Mouse (Mus musculus) midbrain, embryonic 11.5 days (tissue): ENCODE measurements around the gene Usp37. TPM values are rescaled to one million over a fixed set of nuclear protein-coding genes. Genes with fewer than 3 reads are reported as not detected.

Experiments used
- ATAC-seq: fragments of 200-750 bp; cut with Nextera tagmentation; 2 replicates; pipeline ENCODE4 v1.8.0; 2017; ENCODE audit warnings: moderate TSS enrichment, moderate library complexity; ENCODE audit not compliant: low FRiP score
- DNase-seq: peaks from one replicate; pipeline ENCODE4 v3.0.0; 2015; ENCODE audit warnings: low spot score; ENCODE audit errors: missing footprints
- H3K27ac ChIP-seq: fragments of 300-500 bp; sonication (generic); 2 replicates; pipeline ENCODE4 v1.5.1; 2014; ENCODE audit warnings: low read depth, low read length
- H3K27me3 ChIP-seq: fragments of 300-500 bp; sonication (generic); 2 replicates; pipeline ENCODE4 v1.6.1; 2014; ENCODE audit warnings: mild to moderate bottlenecking, low read length, moderate library complexity, mixed read lengths; ENCODE audit not compliant: control insufficient read depth, insufficient read depth
- H3K36me3 ChIP-seq: fragments of 300-500 bp; sonication (generic); 2 replicates; pipeline ENCODE4 v1.6.1; 2014; ENCODE audit warnings: mild to moderate bottlenecking, low read length, moderate library complexity, mixed read lengths; ENCODE audit not compliant: control insufficient read depth, insufficient read depth
- H3K4me1 ChIP-seq: fragments of 300-500 bp; sonication (generic); 2 replicates; pipeline ENCODE4 v1.6.1; 2014; ENCODE audit warnings: low read length; ENCODE audit not compliant: control insufficient read depth, insufficient read depth
- H3K4me2 ChIP-seq: fragments of 300-500 bp; sonication (generic); 2 replicates; pipeline ENCODE4 v1.6.1; 2014; ENCODE audit warnings: mild to moderate bottlenecking, moderate library complexity
- H3K4me3 ChIP-seq: fragments of 300-500 bp; sonication (generic); 2 replicates; pipeline ENCODE4 v1.5.1; 2014; ENCODE audit warnings: low read depth, low read length
- H3K9ac ChIP-seq: fragments of 300-500 bp; sonication (generic); 2 replicates; pipeline ENCODE4 v1.6.1; 2014; ENCODE audit warnings: low read length
- H3K9me3 ChIP-seq: fragments of 300-500 bp; sonication (generic); 2 replicates; pipeline ENCODE4 v1.6.1; 2016; ENCODE audit warnings: low read length; ENCODE audit not compliant: control insufficient read depth
- WGBS: fragments of 180-500 bp; shearing (Covaris S2); extraction: QIAGEN DNeasy Blood & Tissue Kit; methylation state at CpG from one replicate; pipeline ENCODE4 v1.1.7; 2014; 5-methylcytosine and 5-hydroxymethylcytosine counted together
- polyA plus RNA-seq: library from polyadenylated mRNA; unstranded; fragments of >200 nt; fragmentation: Nextera tagmentation; extraction: Ambion mirVana; gene quantifications from 2 replicates; pipeline ENCODE4 v1.2.1, GENCODE M21; 2014

Gene Usp37
- polyA plus RNA-seq, 1 experiment from 2014 or later: 46.9 TPM

- Histone ChIP-seq H3K27ac (peak within 1 kb of the TSS; percentile 95), H3K9me3 (no peaks in the 10 kb centered on the region), H3K4me1 (peaks cover 12% of the 10 kb centered on the region), H3K36me3 (no peaks in the 10 kb centered on the region), H3K27me3 (no peaks in the 10 kb centered on the region), H3K4me3 (peak within 1 kb of the TSS; percentile 82), H3K4me2 (peak within 1 kb of the TSS; percentile 89), H3K9ac (peak within 1 kb of the TSS; percentile 92)
- ATAC-seq (peak; percentile 99), DNase-seq (peak; percentile 100)
- WGBS: under 1% methylated on average over 55 of the region's 64 CpGs
Measured at GRCm38 (mm10) chr1:74505721-74506464, 38.2 kb downstream of the Usp37 start, which contains the start of gene Cnot9. Gene Cnot9, plus strand, starts transcription at chr1:74506058.

DNA sequence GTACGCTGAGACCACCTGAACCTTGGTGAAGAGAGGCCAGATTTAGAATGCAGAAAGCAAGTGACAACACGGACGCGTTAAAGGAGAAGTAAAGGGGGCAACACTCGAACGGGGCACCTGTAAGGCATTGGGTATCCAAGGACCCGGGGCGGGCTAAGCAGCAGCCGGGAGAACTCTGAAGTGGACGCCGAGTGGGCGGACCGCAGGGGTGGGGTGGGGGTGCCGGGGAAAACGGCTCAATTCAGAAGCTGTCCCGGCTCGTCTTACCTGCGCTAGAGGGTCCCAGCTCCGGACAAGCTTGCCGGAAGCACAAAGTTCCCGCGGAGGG is 38.7 kb downstream of the Usp37 start:
- under 1% methylated on average over 22 of the region's 22 CpGs for WGBS
- H3K9ac ChIP-seq: peak overlapping the region; percentile 74
- peaks cover 12% of the 10 kb centered on the region for H3K4me1 ChIP-seq
- DNase-seq (no peak), ATAC-seq (no peak)
- peak overlapping the region; percentile 82 for H3K4me3 ChIP-seq
- no peaks in the 10 kb centered on the region for H3K36me3 ChIP-seq
- H3K9me3 ChIP-seq: no peaks in the 10 kb centered on the region
- peak overlapping the region; percentile 40; the same call in 1 of the 2 replicates for H3K27ac ChIP-seq
- peak overlapping the region; percentile 89 for H3K4me2 ChIP-seq
- no peaks in the 10 kb centered on the region for H3K27me3 ChIP-seq

DNA sequence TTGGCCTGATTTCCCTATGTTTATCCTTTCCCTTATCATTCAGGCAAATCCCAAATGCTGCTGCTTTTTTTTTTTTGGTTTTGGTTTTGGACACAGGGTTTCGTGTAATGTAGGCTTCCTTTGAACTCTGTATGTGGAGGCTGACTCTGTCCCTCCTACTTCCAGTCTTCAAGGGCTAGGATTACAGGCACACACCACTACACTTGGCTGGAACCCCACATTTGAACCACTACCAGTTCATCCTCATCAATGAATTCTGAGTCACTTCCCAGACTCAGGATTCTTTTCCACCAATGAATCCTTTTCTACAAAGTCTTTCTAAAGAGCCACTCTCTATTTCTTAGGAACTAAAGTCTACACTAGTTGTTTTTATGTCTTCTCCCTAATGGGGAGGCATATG is 43.0 kb downstream of the Usp37 start:
- no peaks in the 10 kb centered on the region for H3K9me3 ChIP-seq
- H3K4me3 ChIP-seq: no peak overlapping the region
- no peaks in the 10 kb centered on the region for H3K36me3 ChIP-seq
- no peak overlapping the region for H3K4me2 ChIP-seq
- no peak overlapping the region for H3K27ac ChIP-seq
- no peak overlapping the region for H3K9ac ChIP-seq
- H3K4me1 ChIP-seq: peaks cover 8% of the 10 kb centered on the region
- ATAC-seq (no peak), DNase-seq (no peak)
- WGBS: 77% methylated on average over 1 of the region's 1 CpGs
- no peaks in the 10 kb centered on the region for H3K27me3 ChIP-seq

- Histone ChIP-seq H3K4me3 (no peak overlapping the region), H3K4me1 (no peaks in the 10 kb centered on the region), H3K27ac (no peak overlapping the region), H3K4me2 (no peak overlapping the region), H3K9ac (no peak overlapping the region), H3K36me3 (peaks cover 15% of the 10 kb centered on the region; the same call in 1 of the 2 replicates), H3K9me3 (no peaks in the 10 kb centered on the region), H3K27me3 (no peaks in the 10 kb centered on the region)
- ATAC-seq: no peak
- WGBS: 95% methylated on average over 5 of the region's 5 CpGs
- DNase-seq: no peak
Measured at GRCm38 (mm10) chr1:74485792-74486191, 58.3 kb downstream of the Usp37 start.

GRCm38 (mm10) chr1:74460273-74460672 is 83.8 kb downstream of the Usp37 start:
- ATAC-seq (no peak), DNase-seq (no peak)
- H3K9me3 ChIP-seq: no peaks in the 10 kb centered on the region
- H3K9ac ChIP-seq: no peak overlapping the region
- no peak overlapping the region for H3K4me3 ChIP-seq
- no peaks in the 10 kb centered on the region for H3K4me1 ChIP-seq
- 79% methylated on average over 2 of the region's 2 CpGs for WGBS
- H3K36me3 ChIP-seq: peaks cover 9% of the 10 kb centered on the region
- H3K4me2 ChIP-seq: no peak overlapping the region
- H3K27ac ChIP-seq: no peak overlapping the region
- H3K27me3 ChIP-seq: no peaks in the 10 kb centered on the region

DNA sequence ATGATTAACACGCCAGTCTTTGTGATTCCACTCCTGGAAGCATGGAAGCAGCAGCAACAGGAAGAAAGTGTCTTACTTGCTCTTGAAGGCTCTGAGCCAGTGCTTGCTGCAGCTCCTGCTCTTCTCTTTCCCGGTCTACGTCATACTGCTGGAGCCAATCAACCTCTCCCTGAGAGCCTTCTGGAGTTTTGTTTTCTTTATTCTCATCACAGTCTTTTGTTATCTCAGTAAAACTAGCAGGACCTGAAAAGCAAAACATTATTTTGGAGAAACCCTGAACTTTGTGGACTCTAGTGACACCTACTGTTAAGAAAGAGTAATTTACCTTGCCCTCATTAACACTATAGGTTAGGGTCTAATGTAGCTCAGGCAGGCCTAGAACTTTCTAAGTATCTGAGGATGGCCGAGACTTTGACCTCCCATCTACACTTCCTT is 91.5 kb downstream of the Usp37 start:
- no peak for ATAC-seq

DNA sequence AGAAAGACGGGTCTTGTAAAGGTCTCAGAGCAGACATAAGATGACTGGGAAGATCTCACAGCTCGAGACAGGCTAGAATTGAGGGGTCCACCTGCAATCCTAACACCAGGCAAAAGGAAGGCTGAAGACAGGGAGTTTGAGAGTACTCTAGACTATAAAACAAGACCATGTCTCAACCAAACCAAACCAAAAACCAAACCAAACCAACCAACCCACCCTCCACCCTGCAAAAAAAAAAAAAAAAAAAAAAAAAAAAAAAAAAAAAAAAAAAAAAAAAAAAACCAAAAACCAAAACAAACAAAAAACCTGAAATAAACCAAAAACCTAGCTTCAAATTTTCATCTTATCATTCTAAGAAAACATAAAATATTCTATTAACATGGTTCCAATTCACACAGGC is 99.5 kb downstream of the Usp37 start:
- Histone ChIP-seq H3K27ac (no peak overlapping the region), H3K4me3 (no peak overlapping the region), H3K27me3 (no peaks in the 10 kb centered on the region), H3K36me3 (peaks cover 5% of the 10 kb centered on the region), H3K4me2 (no peak overlapping the region), H3K4me1 (no peaks in the 10 kb centered on the region), H3K9me3 (no peaks in the 10 kb centered on the region), H3K9ac (no peak overlapping the region)
- 92% methylated on average over 2 of the region's 2 CpGs for WGBS
- no peak for ATAC-seq
- no peak for DNase-seq

More for the DNA sequence above, 91.5 kb downstream of the Usp37 start:
- no peaks in the 10 kb centered on the region for H3K9me3 ChIP-seq
- no peak overlapping the region for H3K4me2 ChIP-seq
- H3K4me1 ChIP-seq: no peaks in the 10 kb centered on the region
- H3K9ac ChIP-seq: no peak overlapping the region
- H3K27me3 ChIP-seq: no peaks in the 10 kb centered on the region
- no peak overlapping the region for H3K27ac ChIP-seq
- peak; percentile 90 for DNase-seq
- H3K4me3 ChIP-seq: no peak overlapping the region
- H3K36me3 ChIP-seq: peaks cover 14% of the 10 kb centered on the region
- WGBS: 77% methylated on average over 4 of the region's 4 CpGs

DNA sequence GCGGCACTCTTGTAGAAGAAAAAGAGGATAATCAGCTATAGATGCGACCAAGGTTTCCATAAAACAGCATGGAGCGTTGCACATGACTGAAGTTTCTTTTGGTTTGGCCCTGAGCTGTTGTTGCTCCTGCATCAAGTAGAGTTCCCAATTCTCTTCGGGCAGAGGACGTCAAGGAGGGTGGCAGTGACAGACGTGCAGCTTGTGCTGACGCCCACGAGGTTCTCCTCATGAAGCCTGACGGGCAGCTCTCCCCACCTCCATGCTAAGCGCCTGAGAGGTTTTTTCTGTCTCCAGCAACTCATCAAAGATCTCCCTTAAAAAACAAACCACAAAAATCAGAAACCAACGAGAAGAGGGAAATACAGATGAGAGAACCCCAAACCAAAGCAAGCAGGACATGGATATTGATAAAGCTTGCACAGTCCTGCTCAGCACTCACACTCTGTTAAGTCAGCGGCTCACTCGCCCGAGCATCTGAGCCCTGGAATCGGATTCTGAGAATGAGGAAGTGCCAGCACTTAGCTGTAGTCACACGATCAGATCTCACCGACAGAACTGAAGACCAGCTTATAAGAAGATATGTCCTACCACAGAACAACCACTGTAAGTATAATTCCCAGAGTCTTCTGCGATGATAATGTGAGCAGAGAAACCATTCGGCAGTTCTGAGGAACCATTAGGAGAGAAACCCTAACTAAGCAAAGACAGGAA is 104.8 kb downstream of the Usp37 start:
- ATAC-seq: no peak
- Histone ChIP-seq H3K9me3 (no peaks in the 10 kb centered on the region), H3K4me1 (no peaks in the 10 kb centered on the region), H3K36me3 (peaks cover 6% of the 10 kb centered on the region; the same call in 1 of the 2 replicates), H3K4me3 (no peak overlapping the region), H3K27ac (no peak overlapping the region), H3K4me2 (no peak overlapping the region), H3K9ac (no peak overlapping the region), H3K27me3 (no peaks in the 10 kb centered on the region)
- no peak for DNase-seq
- WGBS: 92% methylated on average over 19 of the region's 19 CpGs

DNA sequence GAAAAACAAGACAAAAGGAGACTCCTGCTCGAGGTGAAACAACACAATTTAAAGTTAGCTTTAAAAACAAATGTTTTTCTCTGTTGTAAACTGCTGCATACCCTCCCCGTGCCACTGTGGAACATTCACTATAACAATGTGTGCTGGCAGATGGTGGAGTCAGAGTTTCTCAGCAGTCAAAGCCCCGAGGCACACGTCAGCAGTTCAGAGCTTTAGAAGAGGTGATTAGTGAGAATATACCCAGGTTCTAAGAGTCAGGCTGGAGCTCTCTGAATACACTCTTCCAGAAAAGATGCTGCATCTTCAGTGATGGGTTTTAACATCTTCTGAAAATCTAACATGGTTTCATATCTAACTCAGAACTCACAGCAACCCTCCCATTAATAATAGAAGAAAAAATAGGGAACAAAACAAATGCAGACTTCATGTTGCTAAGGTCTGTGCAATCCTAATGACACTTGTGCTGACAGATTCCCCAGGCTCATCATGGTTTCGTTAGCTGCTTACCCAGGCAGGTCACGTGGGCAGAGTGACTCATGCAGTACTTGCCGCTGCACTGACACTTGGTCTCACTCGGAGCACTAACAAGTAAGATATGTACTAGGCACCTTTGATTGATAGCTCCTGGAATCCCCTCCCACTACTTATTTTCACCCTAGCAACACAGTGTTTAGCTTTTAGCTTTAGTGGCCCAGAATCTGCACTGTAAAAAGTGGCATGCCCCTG is 106.2 kb downstream of the Usp37 start:
- Histone ChIP-seq H3K4me1 (no peaks in the 10 kb centered on the region), H3K4me2 (no peak overlapping the region), H3K9ac (no peak overlapping the region), H3K27me3 (no peaks in the 10 kb centered on the region), H3K36me3 (peaks cover 6% of the 10 kb centered on the region; the same call in 1 of the 2 replicates), H3K4me3 (no peak overlapping the region), H3K9me3 (no peaks in the 10 kb centered on the region), H3K27ac (no peak overlapping the region)
- DNase-seq (no peak), ATAC-seq (no peak)
- 88% methylated on average over 8 of the region's 8 CpGs for WGBS
